Mouse (Mus musculus) lung, postnatal 25 days (tissue): ENCODE data around the gene Klf13.

ENCODE experiments used
- DNase-seq: peaks from one replicate; pipeline ENCODE4 v3.0.0; 2022; ENCODE audit warnings: low spot score

Gene Klf13

DNA sequence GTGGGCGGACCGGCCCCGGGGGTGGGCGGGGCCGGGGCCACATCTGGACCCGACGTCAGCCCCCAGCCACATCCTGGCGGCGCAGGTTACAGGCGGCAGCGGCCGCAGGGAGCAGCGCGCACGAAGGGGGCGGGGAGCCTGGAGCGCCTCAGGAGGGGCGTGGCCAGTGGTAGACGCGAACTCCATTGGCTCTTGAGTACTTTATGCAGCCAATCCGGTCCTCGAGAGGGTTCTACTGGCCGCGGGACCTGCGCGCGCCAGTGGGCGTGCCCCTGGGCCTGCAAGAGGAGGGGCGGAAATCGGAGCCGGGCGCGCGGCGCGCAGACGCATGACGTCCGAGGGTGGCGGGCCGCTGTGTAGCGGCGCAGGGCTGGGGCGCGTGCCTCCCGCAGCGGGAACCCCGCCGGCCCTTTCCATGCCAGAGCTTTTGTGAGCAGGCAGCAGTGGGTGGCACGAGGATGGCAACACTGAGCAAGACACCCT lies at the start of gene Klf13:
Gene Klf13, minus strand, starts transcription at position 2 of the 483 bp plus-strand sequence.
- peak; percentile 99 for DNase-seq

DNA sequence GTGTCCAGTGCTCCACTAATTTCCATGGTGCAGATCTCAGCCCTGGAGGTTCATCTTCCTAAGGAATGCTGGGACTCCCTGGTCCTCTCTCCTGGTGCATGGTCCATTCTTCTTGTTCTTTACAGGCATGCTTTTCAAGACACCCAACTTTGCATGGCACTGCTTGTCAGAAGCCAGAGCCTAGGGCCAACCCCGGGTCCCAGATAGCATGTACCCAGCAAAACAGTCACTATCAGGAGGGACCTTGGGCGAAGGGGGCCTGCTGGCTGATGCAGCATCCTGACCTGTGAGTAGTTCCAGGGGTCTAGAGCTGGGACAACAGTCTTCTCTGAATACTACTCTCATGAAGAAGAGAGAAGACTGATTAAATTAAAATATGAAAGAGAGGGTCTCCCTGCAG lies 49.7 kb upstream of the Klf13 start:
- DNase-seq, result no peak

DNA sequence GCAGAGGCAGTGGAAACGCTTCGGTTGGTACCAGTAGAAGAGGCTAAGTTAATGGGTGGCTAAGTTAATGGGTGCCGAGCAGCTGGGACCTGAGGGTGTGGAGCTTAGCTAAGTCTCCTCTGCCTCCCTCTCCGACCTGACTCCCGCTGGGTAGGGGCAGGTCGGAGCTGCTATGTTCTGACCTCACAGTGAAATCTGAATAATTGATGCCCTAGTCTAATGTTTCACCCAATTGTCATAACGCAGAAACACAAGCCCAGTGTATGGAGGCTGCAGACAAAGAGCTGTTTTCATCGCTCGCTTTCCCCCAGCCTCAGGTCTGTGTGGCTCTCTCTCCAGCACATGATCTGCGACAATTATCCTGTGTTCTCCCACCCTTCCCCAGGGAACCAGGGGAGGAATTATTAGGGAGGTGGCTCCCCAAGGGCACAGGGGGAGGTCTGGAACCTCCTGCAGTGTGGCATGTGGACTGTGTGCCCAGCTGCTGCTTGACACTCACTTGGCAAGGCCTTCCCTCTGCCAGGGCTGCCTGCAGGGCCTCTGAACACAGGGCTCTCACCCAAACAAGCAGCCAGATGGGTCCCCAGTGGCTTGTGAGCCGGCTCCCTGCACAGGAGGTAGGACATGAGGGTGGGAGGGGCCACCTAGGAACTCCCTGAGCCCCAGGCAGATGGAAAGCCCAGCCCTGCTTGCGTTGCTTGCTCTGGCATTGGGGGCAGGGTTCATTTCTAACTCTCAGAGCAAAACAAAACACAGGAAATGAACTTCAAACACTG lies 47.9 kb upstream of the Klf13 start:
- DNase-seq, result peak; percentile 35

DNA sequence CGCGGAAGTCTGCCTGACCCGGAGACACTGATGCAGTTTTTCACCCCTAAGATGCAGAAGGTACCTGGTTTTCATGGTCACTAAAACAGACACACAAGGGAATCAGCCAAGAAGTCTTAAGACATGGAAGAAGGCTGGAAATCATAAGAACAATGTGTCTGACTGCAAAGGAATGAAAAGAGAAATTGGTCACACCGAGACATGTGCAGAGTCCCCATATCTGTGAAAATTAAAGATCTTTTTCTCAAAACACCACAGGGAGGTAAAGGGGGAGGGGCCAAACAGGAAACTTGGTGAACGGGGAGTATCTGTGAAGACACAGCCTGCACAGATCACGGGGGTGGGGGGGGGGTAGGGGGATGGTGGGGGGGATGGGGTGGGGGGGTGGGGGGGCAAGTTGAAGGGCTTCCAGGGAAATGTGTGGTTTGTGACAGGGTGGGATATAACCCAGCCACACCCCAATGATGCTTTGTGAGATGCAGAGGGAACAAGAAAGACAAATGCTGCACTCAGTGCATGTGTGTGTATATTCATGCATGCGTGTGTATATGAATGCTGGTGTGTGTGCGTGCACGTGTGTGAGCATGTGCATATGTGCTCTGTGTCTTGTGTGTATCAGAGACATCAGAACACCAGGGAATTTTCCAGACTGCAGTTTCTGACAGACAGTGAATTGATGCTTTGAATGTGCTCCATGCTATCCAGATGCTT lies 47.1 kb upstream of the Klf13 start:
- DNase-seq, result no peak

DNA sequence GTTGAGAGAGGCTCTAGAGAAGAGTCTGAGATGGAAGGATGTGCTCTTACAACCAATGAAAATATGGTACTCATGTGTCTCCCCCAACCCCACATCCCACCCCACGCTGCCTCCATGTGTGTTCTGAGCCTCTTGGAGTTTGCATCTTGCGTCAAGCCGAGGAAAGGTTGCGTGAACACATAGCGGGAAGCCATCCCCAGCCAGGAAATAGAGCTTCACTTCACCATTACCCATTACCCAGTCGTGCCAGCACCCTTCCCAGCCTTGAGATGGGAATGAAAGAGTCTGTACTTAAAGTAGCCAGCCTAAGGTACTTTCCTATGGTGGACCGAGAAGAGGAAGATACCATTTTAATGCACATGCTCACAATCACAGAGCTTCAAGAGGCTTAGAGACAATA lies 46.6 kb upstream of the Klf13 start:
- DNase-seq, result no peak

DNA sequence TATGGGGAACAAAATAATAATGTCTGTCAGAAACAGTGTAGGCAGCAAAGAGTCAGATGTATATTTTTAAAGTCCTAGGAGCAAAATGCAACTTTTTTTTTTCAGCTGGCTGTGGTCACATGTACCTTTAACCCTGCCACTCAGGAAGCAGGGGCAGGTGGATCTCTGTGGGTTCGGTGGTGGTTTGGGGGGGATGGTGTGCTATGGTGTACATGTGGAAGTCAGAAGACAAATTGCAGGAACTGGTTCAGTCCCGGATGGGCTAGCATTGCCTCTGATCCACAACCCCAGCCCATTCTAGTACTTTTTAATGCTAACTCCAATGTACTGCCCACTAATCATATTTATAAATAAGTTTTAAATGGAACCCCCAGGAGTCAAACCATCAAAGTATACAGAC lies 45.6 kb upstream of the Klf13 start:
- peak; percentile 38 for DNase-seq

DNA sequence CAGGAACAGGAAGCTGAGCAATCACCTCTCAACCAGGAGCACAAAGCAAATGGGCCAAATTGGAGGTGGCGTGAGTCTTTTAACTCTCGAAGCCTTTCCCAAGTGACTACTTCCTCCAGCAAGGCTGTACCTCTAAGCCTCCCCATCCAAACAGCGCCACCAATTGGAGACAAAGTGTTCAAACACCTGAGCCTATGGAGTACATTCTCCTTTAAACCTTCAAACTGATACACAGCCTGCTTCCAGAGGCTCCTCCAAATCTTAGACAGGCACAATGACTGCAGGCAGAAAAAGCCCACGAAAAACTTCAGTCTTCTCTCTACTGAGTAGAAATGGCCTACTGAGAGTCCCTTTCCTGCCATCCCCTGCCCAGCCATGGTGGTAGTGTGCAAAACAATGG lies 38.9 kb upstream of the Klf13 start:
- DNase-seq, result no peak

DNA sequence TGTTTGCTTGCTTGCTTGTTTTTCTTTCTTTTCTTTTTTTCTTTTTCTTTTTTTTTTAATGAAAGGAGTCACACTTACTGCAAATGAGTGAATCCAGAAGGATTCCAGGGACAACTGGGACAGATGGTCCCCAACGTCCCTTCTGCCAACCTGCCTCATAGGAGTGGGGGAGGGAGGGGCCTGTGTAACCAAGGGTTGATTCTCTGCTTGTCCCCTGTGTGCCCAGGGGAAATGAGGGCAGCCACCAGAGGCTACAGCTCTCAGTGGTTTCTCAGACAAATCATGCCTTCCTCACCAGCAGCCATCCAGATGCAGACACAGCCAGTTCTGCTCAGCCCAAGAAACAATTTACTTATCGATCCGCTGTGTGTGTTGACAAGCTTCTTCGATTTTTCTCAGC lies 32.3 kb upstream of the Klf13 start:
- DNase-seq, result no peak

DNA sequence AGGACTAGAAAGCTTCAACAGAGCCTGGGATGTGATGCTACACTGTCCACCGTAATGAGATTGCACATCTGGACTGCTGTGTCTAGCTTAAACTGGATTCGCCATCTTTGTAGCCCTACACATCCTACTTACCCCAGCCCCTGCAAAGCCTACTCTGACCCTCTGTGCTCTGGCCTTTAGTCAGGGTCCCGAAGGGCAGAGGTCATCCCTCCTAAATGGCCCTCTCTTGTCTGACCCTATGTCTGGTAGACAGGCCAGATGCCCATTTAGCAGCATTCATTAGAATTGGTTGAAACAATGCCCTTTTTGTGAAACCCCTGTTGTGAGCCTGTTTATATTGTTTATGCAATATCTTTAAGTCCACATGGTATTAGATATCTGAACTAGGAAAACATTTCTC lies 31.2 kb upstream of the Klf13 start:
- DNase-seq, result no peak

DNA sequence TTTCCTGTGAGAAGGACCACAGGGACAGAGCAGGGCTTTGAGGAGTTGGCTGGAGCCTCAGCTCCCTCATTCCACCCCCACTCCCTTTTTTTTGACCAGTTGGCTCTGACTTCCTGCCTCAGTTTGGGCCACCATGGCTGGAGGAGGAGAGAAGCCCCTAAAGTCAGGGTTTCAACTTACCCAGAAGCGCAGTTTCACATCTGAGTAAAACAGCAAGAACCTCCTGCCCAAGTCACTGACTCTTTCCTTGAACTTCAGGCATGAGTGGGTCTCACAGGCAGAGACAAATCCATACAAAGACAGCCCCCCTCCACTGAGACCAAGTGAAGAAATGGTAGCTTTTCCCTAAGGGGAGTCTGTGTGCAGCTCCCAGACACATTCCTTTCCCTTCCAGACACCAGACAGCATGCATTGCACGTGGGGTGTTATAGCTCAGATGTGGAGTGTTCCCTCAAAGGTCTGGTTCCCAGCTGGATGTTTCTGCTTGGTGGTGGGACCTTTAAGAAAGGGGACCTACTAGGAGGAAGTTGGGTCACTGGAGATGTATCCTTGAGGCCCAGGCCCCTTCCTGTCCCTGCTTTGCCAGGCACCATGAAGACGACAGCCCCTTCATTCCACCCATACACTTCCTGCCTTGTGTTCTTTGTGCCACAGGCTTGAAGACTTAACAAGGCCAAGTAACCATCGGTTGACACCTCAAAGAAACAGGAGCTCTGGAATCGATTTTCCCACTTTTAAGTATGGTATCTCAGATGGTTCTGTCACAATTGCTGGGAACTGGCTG lies 27.1 kb upstream of the Klf13 start:
- no peak for DNase-seq

DNA sequence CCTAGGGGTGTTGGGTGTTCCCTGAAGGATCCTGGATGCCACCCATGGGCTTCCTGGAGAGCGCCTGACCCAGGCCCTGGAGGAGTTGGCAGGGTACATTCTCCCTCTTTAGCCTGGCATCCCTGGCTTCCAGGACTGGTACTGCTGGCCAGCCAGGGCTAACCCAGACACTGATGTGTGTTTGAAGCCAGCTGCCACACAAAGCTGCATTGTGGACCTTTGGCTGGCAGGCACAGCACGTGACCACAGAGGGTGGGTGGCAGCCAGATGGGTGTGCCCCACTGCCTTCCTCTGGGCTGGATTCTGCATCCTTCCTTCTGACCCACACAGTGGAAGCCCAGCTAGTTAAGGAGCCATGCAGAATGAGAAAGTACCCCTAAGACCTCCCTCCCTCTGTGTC lies 26.4 kb upstream of the Klf13 start:
- DNase-seq, result peak; percentile 74

DNA sequence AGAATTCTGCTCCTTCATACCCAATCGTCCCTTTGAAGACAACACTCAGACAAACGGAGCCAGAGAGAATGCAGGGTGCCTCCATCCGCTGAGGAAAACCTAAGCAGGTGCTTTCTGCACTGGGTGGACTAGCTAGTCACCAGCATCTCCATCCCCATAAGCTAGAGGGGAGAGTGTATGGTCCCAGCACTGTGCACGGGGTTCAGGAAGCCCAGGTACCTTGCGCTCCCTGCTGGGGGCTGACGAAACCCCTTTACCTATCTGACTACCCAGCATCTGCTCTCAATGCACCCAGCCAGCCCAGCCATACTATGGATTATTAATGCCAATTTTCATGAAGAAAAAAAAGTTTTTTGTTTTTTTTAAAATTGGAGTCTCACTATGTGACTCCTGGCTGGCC lies 25.4 kb upstream of the Klf13 start:
- no peak for DNase-seq

DNA sequence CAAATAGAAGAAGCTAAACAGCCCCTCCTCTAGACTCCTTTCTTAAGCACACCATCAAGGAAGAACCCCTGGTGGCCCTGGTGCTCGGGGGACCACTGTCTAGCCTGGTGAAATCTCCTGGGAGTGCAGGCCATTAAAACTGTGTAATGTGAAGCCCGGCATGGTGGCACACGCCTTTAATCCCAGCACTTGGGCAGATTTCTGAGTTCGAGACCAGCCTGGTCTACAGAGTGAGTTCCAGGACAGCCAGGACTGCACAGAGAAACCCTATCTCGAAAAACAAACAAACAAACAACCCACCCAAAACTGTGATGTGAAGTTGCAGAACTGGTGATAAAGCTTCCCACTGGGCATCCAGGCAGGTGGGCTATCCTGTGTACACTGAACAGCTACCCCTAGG lies 24.9 kb upstream of the Klf13 start:
- no peak for DNase-seq

DNA sequence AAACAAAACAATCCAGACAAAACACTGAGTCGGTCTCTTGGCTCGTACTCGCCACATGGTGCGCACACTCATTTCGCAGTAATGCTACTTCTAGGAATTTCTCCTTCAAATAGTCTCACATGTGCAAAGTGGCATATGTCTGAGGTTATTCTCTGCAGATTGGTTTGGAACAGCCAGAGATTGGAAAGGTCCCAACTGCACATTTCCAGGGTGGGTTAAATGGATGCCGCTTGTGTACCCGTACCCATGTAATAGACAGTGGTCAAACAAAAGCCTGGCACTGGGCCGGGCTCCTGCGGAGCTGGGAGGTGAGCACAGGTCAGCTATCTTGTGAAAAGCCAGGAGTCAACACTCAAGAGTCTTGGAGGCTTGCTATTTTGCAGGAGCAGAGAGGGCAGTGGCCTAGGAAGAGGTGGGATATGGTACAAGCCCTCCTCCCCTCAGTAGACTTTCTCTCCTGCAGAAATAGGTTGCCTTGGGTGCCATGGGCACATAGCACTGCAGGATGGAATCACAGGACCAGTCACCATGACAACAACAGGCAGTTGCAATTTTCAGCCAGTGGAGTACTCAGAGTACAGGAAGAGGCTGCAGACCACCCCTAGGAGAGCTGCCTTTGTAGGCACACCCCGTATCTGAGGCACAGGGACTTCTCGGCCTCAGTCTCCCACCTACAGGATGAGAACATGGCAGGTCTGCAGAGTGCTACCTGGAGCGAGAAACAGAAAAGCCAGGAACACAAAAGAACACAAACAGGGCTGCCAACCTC lies 19.3 kb upstream of the Klf13 start:
- DNase-seq, result no peak

DNA sequence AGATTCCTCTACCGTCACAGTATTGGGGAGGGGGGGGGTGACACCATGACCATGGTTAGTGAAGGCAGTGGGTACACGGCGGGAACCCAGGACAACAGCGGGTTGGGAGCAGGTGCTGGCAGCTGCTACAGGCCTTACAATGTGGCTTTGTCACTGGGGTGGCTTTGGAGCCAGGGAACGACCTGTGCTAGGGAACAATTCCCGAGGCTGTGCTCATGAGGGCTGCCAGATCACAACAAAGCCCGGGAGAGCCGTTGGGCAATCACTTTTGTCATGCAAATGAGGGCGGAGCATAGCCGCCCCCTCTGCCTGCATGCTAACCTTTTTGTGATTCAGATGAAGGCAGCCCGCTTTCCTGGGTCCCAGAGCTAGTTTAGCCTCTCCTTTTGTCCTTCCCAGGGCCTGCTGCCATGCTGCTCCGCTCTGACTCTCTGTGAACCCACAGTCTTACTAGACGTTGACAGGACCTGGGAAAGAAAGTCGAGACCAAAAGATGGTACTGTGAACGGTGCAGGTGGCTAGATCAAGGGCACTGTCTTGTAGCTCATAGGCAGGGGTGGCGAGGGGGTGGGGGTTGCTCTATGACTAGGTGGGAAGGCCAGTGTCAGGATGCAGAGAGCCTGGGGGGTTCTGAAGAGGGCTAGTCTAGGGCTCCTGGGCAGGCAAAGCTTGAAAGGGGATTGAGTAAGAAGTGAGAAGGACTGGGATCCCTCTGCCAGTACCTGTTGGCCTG lies 18.4 kb upstream of the Klf13 start:
- peak; percentile 56 for DNase-seq

DNA sequence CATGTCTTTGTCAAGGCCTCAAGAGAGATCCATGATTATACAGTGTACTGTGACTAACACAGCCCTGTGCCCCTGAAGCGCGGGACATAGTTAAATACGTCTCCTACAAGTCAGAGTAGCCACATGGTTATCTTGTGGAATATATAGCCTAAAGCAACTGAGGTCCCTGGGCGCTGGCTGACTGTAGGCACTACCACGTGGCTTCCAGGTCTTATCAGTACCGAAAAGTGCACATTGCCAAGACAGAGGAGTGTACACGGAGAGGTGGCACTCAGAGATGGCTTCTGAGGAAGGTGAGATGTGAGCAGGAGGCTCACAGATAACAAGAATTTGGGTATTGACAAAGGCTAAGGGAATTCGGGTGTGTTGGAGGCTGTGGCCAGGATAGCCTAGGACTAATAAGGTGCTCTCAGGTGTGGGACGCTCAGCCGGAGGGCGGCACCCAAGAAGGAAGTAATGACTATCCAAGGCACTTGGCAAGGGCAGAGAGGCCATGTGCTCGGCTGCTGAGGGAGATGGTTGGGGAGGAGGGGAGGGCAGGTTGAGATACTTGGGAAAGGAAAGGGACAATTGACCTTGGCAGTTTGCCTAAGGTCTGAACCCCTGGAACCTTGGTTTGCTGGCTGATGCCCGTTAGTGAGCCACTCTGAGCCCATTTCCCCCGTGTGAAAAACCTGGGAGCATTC lies 17.6 kb upstream of the Klf13 start:
- no peak for DNase-seq

DNA sequence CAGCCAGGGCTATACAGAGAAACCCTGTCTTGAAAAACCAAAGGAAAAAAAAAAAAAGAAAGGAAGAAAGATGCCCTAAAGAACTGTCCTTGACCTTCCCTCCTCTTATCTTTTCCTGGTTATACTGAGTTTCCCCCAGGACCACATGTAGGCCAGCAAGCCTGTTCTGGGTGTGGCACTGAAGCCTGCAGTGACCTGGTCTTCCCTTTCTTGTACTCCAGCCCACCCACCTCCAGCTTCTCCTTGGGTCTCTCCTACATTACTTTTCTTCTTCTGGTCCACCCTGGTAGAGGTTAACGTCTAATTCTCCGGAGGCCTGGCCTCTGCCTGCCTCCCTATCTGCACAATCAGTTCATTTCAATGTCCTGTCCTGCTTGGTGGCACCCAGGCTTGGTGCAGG lies 16.7 kb upstream of the Klf13 start:
- DNase-seq, result no peak

DNA sequence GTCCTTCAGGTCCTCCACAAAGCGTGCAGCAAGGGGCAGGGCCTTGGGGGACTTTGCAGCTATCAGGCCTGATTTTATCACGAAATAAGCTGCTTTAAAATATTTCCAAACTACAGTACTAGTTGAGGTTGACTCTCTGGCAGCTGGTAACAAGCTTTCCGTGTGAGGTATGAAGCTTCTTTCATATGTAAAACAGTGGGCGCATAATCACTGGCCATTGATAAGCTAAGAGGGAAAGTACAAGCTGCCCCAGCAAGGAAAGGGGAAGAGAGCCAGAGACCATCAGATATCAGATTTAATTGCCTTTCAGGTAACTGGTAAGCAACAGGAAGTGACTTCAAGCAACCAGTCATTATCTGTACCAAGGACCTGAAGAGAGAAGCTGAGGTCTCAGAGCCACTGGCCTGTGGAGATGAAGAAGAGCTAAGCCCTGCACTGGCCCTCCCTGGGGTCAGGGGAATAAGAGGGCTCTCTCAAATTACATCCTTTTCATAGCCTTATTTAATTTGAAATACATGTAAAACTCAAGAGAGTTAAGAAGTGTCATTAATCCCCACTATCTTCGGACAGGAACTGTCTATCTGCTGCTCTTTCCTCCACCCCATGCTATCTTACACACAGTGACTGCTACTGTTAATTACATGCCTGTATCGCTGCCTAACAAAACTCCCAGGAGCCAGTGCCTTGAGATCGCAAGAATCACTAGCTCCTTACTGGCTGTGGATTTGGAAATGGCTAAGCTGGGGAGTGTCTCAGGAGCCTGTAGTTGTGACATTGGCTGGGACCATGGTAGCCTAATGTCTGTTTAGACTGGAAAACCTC lies 13.6 kb upstream of the Klf13 start:
- DNase-seq, result no peak

DNA sequence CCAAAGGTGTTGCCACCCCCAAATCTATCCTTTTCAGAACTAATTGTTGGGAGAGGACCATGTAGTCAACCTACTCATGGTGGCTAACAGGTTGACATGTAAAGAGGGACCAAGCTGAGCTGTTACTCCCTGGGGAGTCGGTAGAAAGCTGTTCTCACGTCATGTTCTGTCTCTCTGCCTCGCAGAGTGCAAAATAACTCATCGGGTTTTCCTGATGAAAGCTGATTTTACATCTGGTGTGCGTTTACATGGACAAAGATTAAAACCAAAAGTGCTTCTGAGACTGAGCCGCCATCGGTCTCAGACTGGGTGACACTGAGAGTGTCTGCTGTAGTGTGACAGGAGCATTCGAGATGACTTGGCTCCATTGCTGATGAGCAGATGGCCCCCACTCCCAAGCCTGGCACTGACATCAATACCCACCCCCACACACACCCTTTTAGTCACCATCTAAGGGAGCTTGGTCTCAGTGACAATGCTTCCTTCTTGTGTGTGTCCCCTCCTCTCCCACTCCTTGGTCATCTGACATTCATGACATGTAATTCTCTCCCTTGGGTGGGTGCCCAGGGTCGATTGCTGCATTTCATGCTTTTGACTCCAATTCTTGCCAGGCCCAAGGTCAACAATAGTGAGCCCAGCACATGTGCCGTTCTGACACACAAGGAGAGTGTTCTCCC lies 12.4 kb upstream of the Klf13 start:
- no peak for DNase-seq
